Mouse (Mus musculus) hindbrain, embryonic 16.5 days (tissue): ENCODE measurements around the gene Cdc25b. TPM values are rescaled to one million over a fixed set of nuclear protein-coding genes. Genes with fewer than 3 reads are reported as not detected.

Experiments used
- ATAC-seq: fragments of 200-750 bp; cut with Nextera tagmentation; 2 replicates; pipeline ENCODE4 v1.8.0; 2017; ENCODE audit warnings: moderate TSS enrichment, moderate library complexity
- H3K27ac ChIP-seq: fragments of 300-500 bp; sonication (generic); 2 replicates; pipeline ENCODE4 v1.5.1; 2014; ENCODE audit warnings: low read depth, mild to moderate bottlenecking, control low read depth, low read length, moderate library complexity
- H3K27me3 ChIP-seq: fragments of 300-500 bp; sonication (generic); replicated peaks from 2 replicates; pipeline ENCODE4 v1.6.1; 2014; ENCODE audit warnings: low read length; ENCODE audit not compliant: control insufficient read depth, insufficient read depth
- H3K36me3 ChIP-seq: fragments of 300-500 bp; sonication (generic); 2 replicates; pipeline ENCODE4 v1.6.1; 2014; ENCODE audit warnings: mild to moderate bottlenecking, low read length, moderate library complexity, mixed read lengths; ENCODE audit not compliant: control insufficient read depth, insufficient read depth
- H3K4me1 ChIP-seq: fragments of 300-500 bp; sonication (generic); 2 replicates; pipeline ENCODE4 v1.6.1; 2014; ENCODE audit warnings: low read depth, low read length; ENCODE audit not compliant: control insufficient read depth, insufficient read depth
- H3K4me2 ChIP-seq: fragments of 300-500 bp; sonication (generic); 2 replicates; pipeline ENCODE4 v1.6.1; 2014; ENCODE audit warnings: mild to moderate bottlenecking, low read length, control low read depth, moderate library complexity
- H3K4me3 ChIP-seq: fragments of 300-500 bp; sonication (generic); 2 replicates; pipeline ENCODE4 v1.5.1; 2014; ENCODE audit warnings: mild to moderate bottlenecking, low read length, control low read depth, moderate library complexity
- H3K9ac ChIP-seq: fragments of 300-500 bp; sonication (generic); 2 replicates; pipeline ENCODE4 v1.6.1; 2014; ENCODE audit warnings: low read depth, mild to moderate bottlenecking, control low read depth, low read length, moderate library complexity
- H3K9me3 ChIP-seq: fragments of 300-500 bp; sonication (generic); 2 replicates; pipeline ENCODE4 v1.6.1; 2014; ENCODE audit warnings: mild to moderate bottlenecking, low read length, moderate library complexity; ENCODE audit not compliant: control insufficient read depth
- WGBS: fragments of 180-500 bp; shearing (Covaris S2); extraction: QIAGEN DNeasy Blood & Tissue Kit; methylation state at CpG from one replicate; pipeline ENCODE4 v1.1.7; 2014; 5-methylcytosine and 5-hydroxymethylcytosine counted together
- polyA plus RNA-seq: library from polyadenylated mRNA; unstranded; fragments of >200 nt; fragmentation: Nextera tagmentation; extraction: Ambion mirVana; gene quantifications from 2 replicates; pipeline ENCODE4 v1.2.1, GENCODE M21; 2015

Gene Cdc25b
- polyA plus RNA-seq: 22.8 and 29.6 TPM in 2 replicates

DNA sequence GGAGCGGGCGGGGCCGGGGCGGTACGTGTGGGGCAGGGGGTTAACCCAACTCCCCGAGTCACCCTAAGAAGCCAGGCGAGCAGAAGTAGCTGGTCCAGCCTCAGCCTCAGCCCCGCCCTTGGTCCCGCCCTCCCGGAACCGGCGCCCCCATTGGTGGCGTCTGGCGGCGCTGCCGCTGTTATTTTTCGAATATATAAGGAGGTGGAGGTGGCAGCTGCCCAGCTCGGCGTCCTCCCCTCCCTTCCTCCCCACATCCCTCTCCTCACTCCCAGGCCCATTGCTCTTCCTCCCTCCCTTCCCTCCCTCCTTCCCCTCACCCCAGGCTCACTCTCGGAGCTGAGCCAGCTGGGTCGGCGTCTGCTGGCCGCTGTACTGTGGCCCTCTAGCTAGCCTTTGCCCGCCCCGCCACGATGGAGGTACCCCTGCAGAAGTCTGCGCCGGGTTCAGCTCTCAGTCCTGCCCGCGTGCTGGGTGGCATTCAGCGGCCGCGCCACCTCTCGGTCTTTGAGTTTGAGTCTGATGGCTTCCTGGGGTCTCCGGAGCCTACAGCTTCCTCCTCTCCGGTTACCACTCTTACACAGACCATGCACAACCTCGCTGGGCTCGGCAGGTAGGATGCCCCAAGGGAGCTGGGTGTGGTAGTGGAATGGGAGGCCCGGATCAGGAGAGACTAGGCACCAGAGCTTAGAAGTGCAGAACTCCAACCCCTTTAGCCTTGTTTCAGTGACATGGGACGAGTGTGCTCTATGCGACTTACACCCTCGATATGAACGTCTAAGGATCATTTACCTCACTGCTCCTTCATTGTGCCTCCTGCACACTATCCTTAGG, at the start of gene Cdc25b, which contains the start of gene Spef1:
Gene Cdc25b, plus strand, starts transcription at position 179 of the 831 bp plus-strand sequence.
Gene Spef1, minus strand, starts transcription at position 512 of the 831 bp plus-strand sequence.
- Histone ChIP-seq H3K27me3 (no peaks in the 10 kb centered on the region), H3K36me3 (no peaks in the 10 kb centered on the region), H3K9me3 (no peaks in the 10 kb centered on the region), H3K9ac (peak within 1 kb of the TSS; percentile 83), H3K4me1 (peaks cover 25% of the 10 kb centered on the region), H3K4me2 (peak within 1 kb of the TSS; percentile 96), H3K27ac (peak within 1 kb of the TSS; percentile 71), H3K4me3 (peak within 1 kb of the TSS; percentile 73)
- ATAC-seq: peak; percentile 84
- under 1% methylated on average over 42 of the region's 43 CpGs for WGBS

DNA sequence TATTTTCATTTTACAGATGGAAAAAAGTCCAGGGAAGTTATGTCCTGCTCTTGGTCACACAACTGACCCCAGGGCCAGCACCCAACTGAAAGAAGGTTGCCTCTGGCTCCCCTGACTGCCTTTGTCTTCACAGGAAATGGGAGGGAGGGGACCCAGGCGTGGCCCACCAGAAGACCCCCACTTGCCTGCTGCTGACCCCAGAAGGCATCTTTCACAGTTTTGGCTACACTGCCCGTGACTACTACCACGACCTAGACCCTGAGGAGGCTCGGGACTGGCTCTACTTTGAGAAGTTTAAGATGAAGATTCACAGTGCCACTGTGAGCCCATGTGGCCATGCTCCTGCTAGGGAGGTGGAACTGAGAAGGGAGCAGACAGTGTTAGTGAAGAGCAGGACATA, 48.5 kb upstream of the Cdc25b start:
- no peak overlapping the region for H3K27ac ChIP-seq
- no peak overlapping the region for H3K9ac ChIP-seq
- H3K9me3 ChIP-seq: no peaks in the 10 kb centered on the region
- ATAC-seq: no peak
- H3K4me3 ChIP-seq: no peak overlapping the region
- H3K36me3 ChIP-seq: no peaks in the 10 kb centered on the region
- no peak overlapping the region for H3K4me2 ChIP-seq
- H3K4me1 ChIP-seq: no peaks in the 10 kb centered on the region
- H3K27me3 ChIP-seq: no peaks in the 10 kb centered on the region
- WGBS: 76% methylated on average over 4 of the region's 4 CpGs

DNA sequence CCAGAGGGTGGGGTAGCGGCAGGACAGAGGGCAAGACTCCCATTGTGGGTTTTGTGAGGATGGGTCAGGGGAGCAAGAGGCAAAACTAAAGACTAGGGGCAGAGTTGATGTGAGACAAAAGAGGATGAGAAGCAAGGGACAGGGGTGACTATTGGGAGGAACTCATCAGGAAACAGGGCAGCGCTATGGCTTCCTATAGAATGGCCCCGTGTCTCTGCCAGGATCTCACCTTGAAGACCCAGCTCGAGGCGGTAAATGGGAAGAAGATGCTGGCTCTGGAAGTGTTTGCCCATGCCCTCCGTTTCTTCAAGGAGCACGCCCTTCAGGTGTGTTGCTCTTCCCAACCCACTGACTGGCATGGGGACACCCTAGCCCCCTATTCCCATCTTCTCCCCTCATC, 48.0 kb upstream of the Cdc25b start:
- no peaks in the 10 kb centered on the region for H3K4me1 ChIP-seq
- H3K36me3 ChIP-seq: 0 out of 2 replicates have a peak, but pooled peaks cover 2% of the 10 kb centered on the region
- no peaks in the 10 kb centered on the region for H3K9me3 ChIP-seq
- H3K27me3 ChIP-seq: no peaks in the 10 kb centered on the region
- H3K27ac ChIP-seq: no peak overlapping the region
- 71% methylated on average over 7 of the region's 7 CpGs for WGBS
- no peak overlapping the region for H3K4me3 ChIP-seq
- H3K4me2 ChIP-seq: no peak overlapping the region
- H3K9ac ChIP-seq: no peak overlapping the region
- ATAC-seq: no peak

DNA sequence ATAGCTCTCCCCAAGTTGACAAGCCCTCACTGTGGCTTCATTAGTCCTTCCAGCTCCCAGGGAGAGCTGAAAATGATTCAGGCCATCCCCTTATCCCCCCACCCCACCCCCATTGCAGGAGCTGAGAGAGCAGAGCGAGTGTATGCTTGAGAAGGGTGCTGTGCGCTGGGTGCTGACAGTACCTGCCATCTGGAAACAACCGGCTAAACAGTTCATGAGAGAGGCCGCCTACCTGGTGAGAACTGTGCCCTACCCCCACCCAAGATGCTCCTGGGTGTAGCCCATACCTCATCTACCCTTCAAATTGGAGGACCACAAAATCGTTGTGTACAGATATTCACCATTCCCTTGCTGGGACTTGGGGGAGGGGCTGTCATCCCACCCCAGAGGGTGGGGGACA, 47.5 kb upstream of the Cdc25b start:
- ATAC-seq: no peak
- Histone ChIP-seq H3K27me3 (no peaks in the 10 kb centered on the region), H3K9ac (no peak overlapping the region), H3K27ac (no peak overlapping the region), H3K36me3 (peaks cover 2% of the 10 kb centered on the region; the same call in 1 of the 2 replicates), H3K4me1 (no peaks in the 10 kb centered on the region), H3K4me2 (no peak overlapping the region), H3K4me3 (no peak overlapping the region), H3K9me3 (no peaks in the 10 kb centered on the region)
- WGBS: 94% methylated on average over 5 of the region's 5 CpGs

DNA sequence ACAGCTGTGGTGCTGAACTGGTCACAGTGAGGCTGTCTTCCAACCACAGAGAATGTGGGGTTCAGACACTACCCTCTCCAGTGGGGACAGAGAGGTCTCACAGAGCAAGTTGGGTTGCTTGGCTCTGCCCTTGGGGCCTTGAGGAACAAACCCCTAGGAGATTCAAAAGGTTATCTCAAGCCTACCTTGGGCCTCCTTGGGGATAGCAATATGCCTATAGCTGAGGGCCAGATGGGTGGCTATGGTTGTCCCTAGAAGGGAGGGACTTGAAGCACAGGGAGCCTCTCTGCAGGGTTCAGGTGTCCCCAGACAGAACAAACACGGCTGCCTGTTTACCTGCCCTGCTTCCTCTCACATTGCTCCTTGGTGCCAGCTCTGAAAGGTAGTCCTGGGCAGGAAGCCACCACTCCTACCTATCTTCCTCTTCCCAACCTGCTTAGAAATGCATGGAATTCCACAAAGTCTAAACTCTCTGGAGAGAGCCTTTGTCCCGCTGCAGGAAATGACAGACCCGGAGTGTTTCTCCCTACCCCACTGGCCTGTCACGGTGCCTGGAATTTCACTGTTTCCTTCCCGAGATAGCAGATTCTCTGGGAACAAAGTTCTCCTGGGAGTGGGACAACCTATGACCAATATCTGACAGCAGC, 46.7 kb upstream of the Cdc25b start:
- Histone ChIP-seq H3K27ac (no peak overlapping the region), H3K4me3 (no peak overlapping the region), H3K36me3 (peaks cover 9% of the 10 kb centered on the region), H3K9ac (no peak overlapping the region), H3K9me3 (no peaks in the 10 kb centered on the region), H3K4me2 (no peak overlapping the region), H3K27me3 (no peaks in the 10 kb centered on the region), H3K4me1 (no peaks in the 10 kb centered on the region)
- WGBS: 63% methylated on average over 5 of the region's 5 CpGs
- ATAC-seq: no peak

DNA sequence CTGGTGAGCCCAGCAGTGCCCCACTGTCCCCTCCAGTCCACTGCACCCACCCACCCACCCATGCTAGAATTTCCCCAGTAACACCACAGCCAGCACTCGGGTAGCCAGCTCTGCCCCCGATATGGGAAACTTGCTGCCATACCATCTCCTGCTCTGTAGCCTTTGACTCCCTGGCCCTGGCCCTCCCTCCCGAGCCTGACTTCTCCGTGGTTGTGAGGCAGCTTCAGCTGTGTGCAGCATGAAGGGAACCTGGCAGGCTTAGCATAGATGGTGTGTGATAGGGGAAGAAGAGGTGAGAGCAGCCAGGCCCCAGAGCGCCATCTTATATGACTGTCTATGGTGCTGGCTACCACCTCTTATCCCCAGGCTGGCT, 46.2 kb upstream of the Cdc25b start:
- H3K27me3 ChIP-seq: no peaks in the 10 kb centered on the region
- H3K4me1 ChIP-seq: no peaks in the 10 kb centered on the region
- no peak overlapping the region for H3K27ac ChIP-seq
- H3K9ac ChIP-seq: no peak overlapping the region
- H3K9me3 ChIP-seq: no peaks in the 10 kb centered on the region
- no peak for ATAC-seq
- 69% methylated on average over 5 of the region's 5 CpGs for WGBS
- no peak overlapping the region for H3K4me3 ChIP-seq
- H3K4me2 ChIP-seq: no peak overlapping the region
- H3K36me3 ChIP-seq: peaks cover 14% of the 10 kb centered on the region

DNA sequence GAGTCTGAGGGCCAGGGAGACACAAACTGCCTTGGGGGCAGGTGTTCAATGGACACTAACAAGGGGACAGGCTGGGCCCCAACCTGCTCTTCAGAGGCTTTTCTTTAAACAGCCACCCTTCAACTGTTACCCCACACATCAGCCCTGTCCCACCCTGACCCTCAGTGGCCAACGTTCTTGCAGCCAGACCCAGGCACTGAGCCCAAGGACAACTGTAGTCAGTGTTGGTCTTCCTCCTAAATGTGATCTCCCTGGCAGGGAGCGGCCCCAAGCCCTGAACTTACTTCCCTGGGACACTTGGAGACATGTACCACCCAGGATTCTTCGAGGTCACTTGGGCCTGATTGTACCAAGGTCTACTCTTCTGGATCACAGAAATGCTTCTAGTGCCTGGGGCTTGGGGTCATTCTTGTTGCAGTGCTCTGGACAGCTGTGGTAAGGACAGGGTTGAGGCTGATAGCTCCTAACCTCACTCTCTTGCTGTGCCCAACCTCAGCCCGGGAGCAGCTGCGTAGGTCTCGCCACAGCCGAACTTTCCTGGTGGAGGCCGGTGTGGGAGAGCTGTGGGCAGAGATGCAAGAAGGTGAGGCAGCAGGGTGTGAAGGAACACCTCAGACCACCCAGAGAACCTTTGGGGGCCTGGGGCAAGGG, 45.3 kb upstream of the Cdc25b start:
- Histone ChIP-seq H3K27ac (no peak overlapping the region), H3K27me3 (no peaks in the 10 kb centered on the region), H3K9ac (no peak overlapping the region; the same call in 1 of the 2 replicates), H3K9me3 (no peaks in the 10 kb centered on the region), H3K4me2 (no peak overlapping the region), H3K36me3 (peaks cover 14% of the 10 kb centered on the region), H3K4me3 (no peak overlapping the region), H3K4me1 (no peaks in the 10 kb centered on the region)
- WGBS: 92% methylated on average over 8 of the region's 8 CpGs
- ATAC-seq: no peak

DNA sequence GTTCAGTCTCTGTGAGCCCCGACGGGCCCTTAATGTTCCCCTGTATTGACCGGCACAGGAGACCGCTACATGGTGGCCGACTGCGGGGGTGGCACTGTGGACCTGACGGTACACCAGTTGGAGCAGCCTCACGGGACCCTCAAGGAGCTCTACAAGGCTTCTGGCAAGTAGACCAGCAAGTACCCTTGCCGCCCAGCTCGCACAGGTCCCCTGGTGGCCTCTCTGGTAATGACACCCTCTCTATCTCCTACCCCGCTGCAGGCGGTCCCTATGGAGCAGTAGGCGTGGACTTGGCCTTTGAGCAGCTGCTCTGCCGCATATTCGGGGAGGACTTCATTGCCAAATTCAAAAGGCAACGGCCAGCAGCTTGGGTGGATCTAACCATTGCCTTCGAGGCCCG, 44.2 kb upstream of the Cdc25b start:
- no peaks in the 10 kb centered on the region for H3K27me3 ChIP-seq
- no peak for ATAC-seq
- WGBS: 27% methylated on average over 18 of the region's 18 CpGs
- no peak overlapping the region for H3K27ac ChIP-seq
- no peaks in the 10 kb centered on the region for H3K4me1 ChIP-seq
- peaks cover 21% of the 10 kb centered on the region for H3K36me3 ChIP-seq
- H3K9me3 ChIP-seq: no peaks in the 10 kb centered on the region
- no peak overlapping the region; the same call in 1 of the 2 replicates for H3K4me2 ChIP-seq
- no peak overlapping the region for H3K9ac ChIP-seq
- H3K4me3 ChIP-seq: no peak overlapping the region
